Mouse (Mus musculus) testis, postnatal 14 days (tissue): ENCODE data around the gene Rae1.

ENCODE experiments used
- DNase-seq: peaks from one replicate; pipeline ENCODE4 v3.0.0; 2021; ENCODE audit warnings: low spot score

Gene Rae1

DNA sequence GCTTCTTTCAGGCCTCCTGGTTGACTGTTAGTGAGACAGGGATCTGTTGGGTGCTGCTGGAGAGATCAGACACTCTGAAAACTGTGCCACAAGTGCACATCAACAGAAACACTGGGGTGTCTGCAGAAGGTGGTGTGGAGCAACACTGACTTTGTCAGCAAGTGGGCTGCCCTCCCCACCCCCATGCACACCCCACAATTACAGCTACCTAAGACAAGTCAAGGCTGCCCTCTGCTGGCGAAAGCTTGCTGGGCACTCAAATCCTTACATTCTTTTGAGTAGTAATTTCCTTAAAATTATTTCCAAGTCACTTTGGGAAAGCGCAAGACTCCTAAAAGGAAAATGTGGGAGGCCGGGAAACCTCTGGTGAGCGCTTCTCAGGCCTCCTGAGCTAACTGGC, 3.7 kb upstream of the Rae1 start:
- DNase-seq = no peak

DNA sequence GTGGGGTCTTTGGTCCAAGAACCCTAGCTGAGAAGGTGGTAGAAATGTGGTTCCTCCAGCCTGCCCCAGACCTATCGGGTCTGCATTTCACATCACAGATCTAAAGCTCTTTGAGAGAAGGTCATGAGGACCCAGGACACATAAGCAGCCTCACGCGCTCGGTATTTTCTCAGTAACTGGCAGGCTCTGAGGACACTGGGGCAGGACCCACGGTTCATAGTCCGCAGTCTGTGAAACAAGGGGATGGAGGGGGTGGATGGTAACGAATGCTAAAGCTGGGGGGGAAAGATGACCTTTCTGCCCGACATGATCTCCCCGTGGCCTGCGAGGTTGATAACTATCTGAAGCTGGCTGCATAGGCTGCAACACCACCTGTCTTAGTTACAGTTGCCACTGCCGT, 2.2 kb upstream of the Rae1 start:
- DNase-seq = no peak

GRCm38 (mm10) chr2:172998478-172998877, 1.4 kb upstream of the Rae1 start:
- DNase-seq = no peak

DNA sequence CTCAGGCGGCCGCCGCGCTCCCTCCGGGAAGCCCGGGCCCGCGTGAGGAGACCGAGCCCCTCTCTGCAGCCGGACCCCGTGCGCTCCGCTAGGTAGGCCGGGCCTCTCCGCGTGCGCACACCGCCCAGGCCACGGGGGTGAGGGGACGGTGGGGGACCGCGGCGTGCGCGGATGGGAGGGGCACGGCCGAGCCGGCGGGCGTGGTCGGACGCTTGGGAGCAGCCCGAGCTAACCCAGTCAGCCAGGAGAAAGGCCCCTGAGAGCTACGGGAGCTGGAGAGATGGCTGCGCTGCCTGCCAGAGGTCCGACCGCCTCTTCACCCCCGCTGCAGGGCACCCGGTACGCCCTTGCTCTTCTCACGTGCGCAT, 352 bp downstream of the Rae1 start:
- no peak for DNase-seq

DNA sequence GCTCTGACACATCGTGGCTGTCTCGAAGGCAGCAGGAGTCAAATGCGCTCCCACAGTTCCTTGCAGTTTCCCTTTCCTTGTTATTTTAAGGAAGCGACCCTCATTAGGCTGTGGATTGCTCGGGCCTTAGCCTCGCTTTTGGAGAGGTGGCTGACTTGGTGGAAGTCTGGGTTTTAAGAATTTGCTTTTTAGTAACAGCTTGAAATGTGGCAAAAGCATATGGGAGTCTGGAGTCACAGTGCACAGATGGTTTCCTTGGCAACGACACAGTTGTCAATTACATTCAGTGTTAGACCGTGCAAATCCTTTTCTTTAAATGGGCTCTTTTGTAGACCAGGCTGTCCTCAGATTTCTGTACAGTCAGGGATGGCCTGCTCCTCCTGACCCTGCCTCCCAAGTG, 1.0 kb downstream of the Rae1 start:
- DNase-seq = no peak

GRCm38 (mm10) chr2:173003737-173004136, 3.8 kb downstream of the Rae1 start:
- DNase-seq = no peak

DNA sequence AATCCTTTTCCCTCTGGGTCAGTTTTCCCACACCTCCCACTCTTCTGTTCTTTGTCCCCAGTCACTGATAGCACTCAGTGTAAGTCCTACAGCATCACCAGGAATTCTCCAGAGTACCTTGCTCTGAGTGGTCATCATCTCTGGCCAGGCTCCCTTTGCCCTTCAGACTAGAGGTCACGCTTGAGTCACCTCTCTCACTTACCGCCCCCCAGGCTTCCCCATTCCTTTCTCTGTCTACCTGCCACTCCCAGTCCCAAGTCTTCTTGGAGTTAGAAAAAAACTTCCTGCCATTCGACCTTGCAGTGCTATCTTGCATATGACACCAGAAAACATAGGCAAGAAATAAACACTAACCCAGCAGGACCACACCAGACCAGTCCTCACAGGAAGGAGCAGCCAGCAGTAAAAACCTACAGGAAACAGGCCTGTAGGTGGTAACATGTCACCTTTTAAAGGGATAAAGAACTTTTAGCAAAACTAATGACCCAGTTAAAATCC, 10.4 kb downstream of the Rae1 start:
- DNase-seq = no peak

DNA sequence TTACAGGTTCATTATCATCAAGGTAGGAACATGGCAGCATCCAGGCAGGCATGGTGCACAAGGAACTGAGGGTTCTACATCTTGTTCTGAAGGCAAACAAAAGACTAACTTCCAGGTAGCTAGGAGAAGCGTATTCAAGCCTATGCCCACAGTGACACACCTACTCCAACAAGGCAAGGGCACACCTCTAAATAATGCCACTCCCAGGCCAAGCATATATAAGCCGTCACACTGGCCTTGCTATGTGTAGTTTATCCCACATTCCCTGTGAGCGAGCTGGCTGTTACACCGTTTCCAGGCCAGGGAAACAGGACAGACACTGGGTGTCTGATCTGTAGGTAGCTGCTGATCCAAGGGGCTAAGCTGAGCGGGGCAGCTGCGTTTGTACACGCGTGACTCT, 11.5 kb downstream of the Rae1 start:
- no peak for DNase-seq

DNA sequence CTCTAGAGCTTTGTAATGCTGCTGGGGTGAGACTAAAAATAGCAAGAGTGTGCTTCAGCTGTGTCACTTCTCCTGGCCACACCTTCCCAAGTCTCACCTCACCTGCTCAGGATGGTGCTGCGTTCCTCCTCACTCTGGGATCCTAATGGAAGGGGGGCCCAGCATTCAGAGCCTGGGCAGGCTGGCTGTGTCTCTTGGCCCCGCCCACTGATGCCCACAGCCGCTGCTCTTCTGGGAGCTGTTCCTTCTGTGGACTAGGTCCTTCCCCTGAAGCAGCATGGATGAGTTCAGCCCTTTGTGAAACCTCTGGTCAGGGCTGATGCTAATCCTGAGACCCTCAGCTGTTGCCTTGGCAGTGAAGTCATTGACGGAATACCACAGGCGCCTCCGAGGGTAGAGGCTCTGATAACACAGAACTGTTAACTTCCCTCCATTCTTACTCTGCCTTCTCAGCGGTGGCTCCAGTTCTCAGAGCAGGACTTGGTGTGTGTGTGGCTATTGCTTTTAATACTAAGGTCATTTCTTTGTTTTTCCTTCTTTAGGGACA, 14.9 kb downstream of the Rae1 start:
- DNase-seq = no peak

DNA sequence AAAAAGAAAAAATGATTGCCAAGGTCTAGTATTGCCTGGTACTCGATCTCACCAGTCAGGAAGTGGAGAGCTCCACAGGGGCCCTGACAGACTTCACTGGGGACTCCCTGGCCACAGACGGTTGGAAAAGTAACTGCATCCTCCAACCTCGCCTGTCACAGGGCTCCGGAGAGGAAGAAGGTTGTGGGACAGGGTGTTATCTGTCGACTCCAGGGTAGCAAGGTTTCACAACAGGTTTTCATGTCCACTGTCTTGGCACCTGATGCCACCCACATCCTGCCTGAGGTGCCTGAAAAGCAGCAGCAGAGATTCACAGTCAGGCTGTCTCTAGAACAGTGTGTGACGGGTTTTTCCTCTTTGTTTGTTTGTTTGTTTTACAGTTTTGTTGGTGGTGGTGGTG, 18.0 kb downstream of the Rae1 start:
- DNase-seq = no peak

DNA sequence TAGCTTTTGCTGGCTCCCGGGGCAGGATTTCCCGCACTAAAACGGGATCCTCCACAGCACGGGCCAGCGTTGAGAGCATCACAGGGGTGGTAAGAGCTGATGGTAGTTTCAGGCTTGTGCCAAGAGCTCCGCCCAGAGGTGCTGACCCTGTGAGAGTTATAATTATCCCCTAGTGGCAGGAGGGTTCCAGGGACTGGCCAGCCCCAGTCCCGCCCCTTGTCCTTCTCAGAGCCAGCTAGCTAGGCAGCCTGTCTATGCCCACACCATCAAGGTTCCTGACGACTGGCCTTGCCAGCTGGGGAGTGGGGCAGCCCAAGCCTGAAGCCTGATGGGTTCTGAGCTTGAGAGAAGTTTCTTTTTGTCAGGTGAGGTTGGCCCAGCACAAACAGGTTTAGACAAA, 18.7 kb downstream of the Rae1 start:
- no peak for DNase-seq

DNA sequence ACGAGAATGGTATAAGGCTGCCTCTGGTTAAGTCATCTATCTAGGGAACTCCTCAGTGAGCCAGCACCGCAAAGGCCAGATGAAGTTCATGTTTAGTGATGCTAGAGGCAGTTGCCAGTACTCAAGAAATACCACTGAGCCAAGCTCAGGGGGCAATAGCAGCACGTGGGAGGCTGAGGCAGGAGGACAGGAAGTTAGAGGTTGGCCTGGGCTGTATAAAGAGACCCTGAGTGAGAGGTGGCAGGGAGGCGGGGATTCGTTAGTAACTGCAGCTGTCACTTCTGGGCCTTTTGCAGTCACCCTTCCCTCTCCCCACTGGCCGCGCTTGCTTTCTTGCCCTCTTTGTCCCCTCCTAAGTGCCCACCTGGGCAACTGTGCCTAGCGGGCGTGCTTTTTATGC, 19.4 kb downstream of the Rae1 start:
- no peak for DNase-seq

- peak; percentile 91 for DNase-seq
Observed at GRCm38 (mm10) chr2:173019790-173020189, 19.9 kb downstream of the Rae1 start.

GRCm38 (mm10) chr2:173020430-173020829, 20.5 kb downstream of the Rae1 start, which contains the start of gene Rbm38:
Gene Rbm38 (plus strand): TSS chr2:173020498.
- DNase-seq = no peak

DNA sequence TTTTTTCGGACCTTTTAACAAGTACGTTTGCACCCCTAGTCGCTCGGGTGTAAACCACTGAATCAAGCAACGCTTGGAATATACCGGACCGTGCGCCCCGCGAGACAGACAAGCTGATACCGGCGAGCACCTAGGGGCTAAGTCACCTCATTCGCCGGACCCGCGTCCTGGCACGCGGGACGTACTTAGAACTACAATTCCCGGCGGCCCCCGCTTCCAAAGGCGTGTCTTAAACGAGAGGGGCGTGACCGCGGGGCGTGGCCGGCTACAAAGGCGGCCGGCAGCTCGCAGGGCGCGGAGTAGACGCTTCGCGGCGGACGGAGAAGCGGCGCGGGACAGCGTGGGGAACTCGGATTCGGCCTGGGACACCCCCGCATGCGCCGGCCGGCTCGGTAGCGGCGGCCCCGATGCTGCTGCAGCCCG, 21.7 kb downstream of the Rae1 start:
- DNase-seq = peak; percentile 94

GRCm38 (mm10) chr2:173022056-173022681, 22.3 kb downstream of the Rae1 start:
- peak; percentile 67 for DNase-seq

GRCm38 (mm10) chr2:173022813-173023212, 22.9 kb downstream of the Rae1 start:
- no peak for DNase-seq

- no peak for DNase-seq
Observed at GRCm38 (mm10) chr2:173023371-173023851, 23.5 kb downstream of the Rae1 start.

DNA sequence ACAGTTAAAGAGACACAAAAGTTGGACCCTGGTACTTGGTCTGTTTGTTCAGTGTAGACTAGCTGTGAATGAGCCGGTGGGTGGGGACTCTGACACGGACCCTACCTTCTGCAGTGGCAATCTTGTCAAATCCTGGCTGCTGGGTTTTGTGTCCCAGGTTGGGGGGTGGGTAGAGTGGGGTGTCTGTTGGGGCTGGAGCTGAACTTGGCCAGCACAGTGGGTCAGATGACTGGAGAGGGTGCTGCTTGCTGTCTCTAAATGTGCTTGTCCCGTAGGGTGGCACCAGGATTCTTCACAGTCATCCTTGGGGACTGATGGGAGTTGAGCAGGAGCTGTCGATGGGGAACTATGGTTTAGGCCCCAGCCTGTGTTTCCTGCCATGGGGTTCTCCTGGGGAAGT, 24.0 kb downstream of the Rae1 start:
- no peak for DNase-seq

GRCm38 (mm10) chr2:173024392-173024791, 24.5 kb downstream of the Rae1 start:
- no peak for DNase-seq

GRCm38 (mm10) chr2:173024938-173025337, 25.0 kb downstream of the Rae1 start:
- DNase-seq = no peak

DNA sequence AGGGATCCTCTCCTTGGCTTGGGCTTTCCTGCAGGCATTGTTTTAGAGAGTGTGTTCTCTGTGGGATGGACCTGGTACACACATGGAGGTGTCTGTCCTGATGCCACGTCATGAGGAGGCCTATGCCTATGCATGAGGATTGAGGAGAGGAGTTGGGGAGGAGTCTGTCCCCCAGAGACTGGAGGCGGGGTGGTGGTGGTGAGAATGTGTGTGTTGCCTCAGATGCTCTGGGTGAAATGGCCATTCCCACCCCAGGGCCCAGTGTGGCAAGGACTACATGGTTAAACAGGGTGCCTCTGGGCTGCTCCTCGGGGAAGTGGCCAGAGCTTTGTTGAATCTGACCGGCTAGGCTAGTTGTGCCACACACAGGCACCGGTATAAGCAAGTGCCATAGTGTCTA, 26.4 kb downstream of the Rae1 start:
- DNase-seq = no peak

DNA sequence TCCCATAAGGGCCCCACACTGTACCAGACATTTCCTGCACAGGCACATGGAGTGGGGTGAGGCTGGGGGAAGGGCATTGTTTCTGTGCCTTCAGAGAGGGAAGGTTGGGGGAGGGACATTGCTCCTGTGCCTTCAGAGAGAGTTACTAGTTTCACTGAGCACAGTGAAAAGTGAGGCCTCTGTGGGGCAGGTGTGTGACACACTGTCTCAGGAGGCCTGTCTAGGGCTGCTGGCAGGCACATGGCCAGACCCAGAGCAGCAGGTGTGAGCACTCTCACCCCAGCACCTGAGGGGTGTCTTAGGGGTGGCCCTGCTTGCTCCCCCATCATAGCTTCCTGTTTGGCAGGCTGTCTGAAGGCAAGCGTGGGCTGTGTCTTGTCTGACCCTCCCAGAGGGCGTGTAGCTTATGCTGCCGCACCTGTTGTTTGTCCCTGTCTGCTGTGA, 26.8 kb downstream of the Rae1 start:
- no peak for DNase-seq
